Mouse (Mus musculus): Measurements from ENCODE around the gene Ldhb.

DNA sequence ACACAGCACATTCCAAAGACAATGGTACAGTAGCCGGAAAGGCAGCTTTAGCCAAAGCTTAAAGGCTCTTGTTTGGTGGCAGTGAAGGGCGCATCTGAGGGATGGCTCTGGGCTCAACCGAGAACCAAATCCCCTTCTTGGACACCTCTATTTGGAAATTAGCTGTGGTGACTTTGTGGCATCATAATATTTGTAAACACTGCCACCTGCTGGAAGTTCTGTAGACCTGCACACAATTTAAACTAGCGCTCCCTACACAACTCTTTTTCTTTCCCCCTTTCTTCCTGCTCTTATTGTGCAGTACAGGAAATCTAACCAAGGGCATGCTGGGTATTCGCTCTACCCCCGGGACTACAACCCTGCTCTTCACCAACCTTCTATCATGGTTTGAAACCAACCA is 11.4 kb upstream of the Ldhb start:
- TF ChIP-seq MYC (IDR thresholded peaks at IDR 0.05; ENCODE audit: low read depth, low read length): no peak
- no peak for TF ChIP-seq USF2 (conservative IDR thresholded peaks at IDR 0.05; ENCODE audit: low read depth, low read length)
- TF ChIP-seq POLR2A (IDR thresholded peaks at IDR 0.05; ENCODE audit: low read depth, low read length): no peak
- no peak for TF ChIP-seq EP300 (IDR thresholded peaks at IDR 0.05; ENCODE audit: low read length)
- peak; percentile 55 to 81 for TF ChIP-seq CTCF (conservative IDR thresholded peaks at IDR 0.05 in 1 of 2, IDR thresholded peaks at IDR 0.05 in 1 of 2; ENCODE audit: low read depth in 2 of 2, low read length in 2 of 2)
- no peak for TF ChIP-seq ELF1 (IDR thresholded peaks at IDR 0.05; ENCODE audit: low read depth, low read length)
- no peak for TF ChIP-seq HCFC1 (IDR thresholded peaks at IDR 0.05; ENCODE audit: low read depth, low read length)
- no peak for TF ChIP-seq USF1 (IDR thresholded peaks at IDR 0.05; ENCODE audit: low read depth, low read length)
- no peak for TF ChIP-seq IRF4 (IDR thresholded peaks at IDR 0.05; ENCODE audit: low read depth, low read length)
- TF ChIP-seq MXI1 (IDR thresholded peaks at IDR 0.05; ENCODE audit: low read depth, low read length): no peak
